Mouse (Mus musculus) olfactory bulb, adult 2 months (tissue): ENCODE measurements around the gene Klhdc7b.

ENCODE experiments used
- CTCF ChIP-seq: fragments of 200-500 bp; IDR thresholded peaks from 2 replicates; pipeline ENCODE4 v1.5.1; 2012; ENCODE audit warnings: low read depth, mild to moderate bottlenecking, low read length, moderate library complexity; ENCODE audit not compliant: insufficient read depth
- POLR2A ChIP-seq: fragments of 200-500 bp; IDR thresholded peaks from 2 replicates; pipeline ENCODE4 v1.6.1; 2012; ENCODE audit warnings: mild to moderate bottlenecking, low read depth, low read length, moderate library complexity; ENCODE audit not compliant: insufficient read depth

- no peak for TF ChIP-seq CTCF
- TF ChIP-seq POLR2A = no peak
Measured at GRCm38 (mm10) chr15:89398146-89398545, 13.4 kb downstream of the Klhdc7b start.
